Comparison of ENCODE assay signal across 20 mouse cellular contexts in the genomic region with DNA sequence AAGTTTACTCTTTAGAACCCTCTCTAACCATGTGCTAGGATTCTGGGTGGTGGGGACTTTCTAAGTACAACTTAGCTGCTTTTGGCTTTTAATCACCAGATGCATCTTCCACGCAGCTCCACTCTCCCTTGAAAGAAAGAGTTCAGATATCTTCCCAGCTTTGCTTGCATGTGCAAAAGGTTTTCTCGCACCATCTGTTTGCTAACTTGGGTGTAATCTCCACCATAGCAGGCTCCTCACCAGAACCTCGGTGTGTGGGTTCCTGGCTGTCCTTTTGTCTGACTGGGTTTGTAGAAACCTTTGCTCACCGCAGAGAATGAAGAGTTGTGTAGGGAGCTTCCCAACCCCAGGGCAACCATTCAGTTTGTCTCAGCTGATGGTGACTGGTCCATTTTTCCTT.
"Had no signal": no experiment of that assay in that cellular context is flagged by ENCODE, and none has a peak within 500 bp of the region (broad histone marks: within the 10 kb centered on the region; RNA-seq: fewer than 3 reads in every experiment).

No protein-coding gene starts in this region.

- H3K4me3 ChIP-seq: intestine, embryonic 15.5 days; kidney, embryonic 15.5 days; limb, embryonic 12.5 days; limb, embryonic 15.5 days; midbrain, embryonic 12.5 days; midbrain, embryonic 15.5 days; neural tube, embryonic 12.5 days; neural tube, embryonic 15.5 days had no signal

- H3K27ac ChIP-seq: intestine, embryonic 15.5 days; kidney, embryonic 15.5 days; limb, embryonic 12.5 days; limb, embryonic 15.5 days; liver, embryonic 14.5 days; macrophage; midbrain, embryonic 12.5 days; midbrain, embryonic 15.5 days; neural tube, embryonic 12.5 days; neural tube, embryonic 15.5 days; stomach, postnatal 0 days had no signal

- DNase-seq: kidney, adult 11 months; kidney, adult 8-10 months; kidney, postnatal 10 days; kidney, postnatal 36 days; left cerebral cortex, postnatal 4 days; liver, postnatal 0 days; lung, embryonic 14.5 days; right cerebral cortex, postnatal 14 days; thymus, postnatal 25 days had no signal
